Mouse (Mus musculus): Measurements from ENCODE around the gene Acpp.
A peak's percentile ranks its signal among the peaks of the same experiment; 100 is the strongest.

The Acpp gene

GRCm38 (mm10) chr9:104305333-104306111 is 32.0 kb downstream of the Acpp start:
- no peak for DNase-seq (ENCODE audit: extremely low spot score, low read depth, low spot score)

- DNase-seq (ENCODE audit: extremely low spot score, low read depth, low spot score), result no peak
Observed at GRCm38 (mm10) chr9:104304800-104305199, 32.7 kb downstream of the Acpp start.

GRCm38 (mm10) chr9:104304376-104304775 is 33.2 kb downstream of the Acpp start:
- DNase-seq (ENCODE audit: extremely low spot score, low read depth, low spot score), result no peak

GRCm38 (mm10) chr9:104300569-104300968 is 37.0 kb downstream of the Acpp start:
- DNase-seq (ENCODE audit: extremely low spot score, low read depth, low spot score), result no peak

GRCm38 (mm10) chr9:104297041-104297440 is 40.5 kb downstream of the Acpp start:
- no peak for DNase-seq (ENCODE audit: extremely low spot score, low read depth, low spot score)

GRCm38 (mm10) chr9:104284934-104285333 is 52.6 kb downstream of the Acpp start:
- no peak for DNase-seq (ENCODE audit: extremely low spot score, low read depth, low spot score)

- no peak for DNase-seq (ENCODE audit: extremely low spot score, low read depth, low spot score)
Observed at GRCm38 (mm10) chr9:104282536-104282935, 55.0 kb downstream of the Acpp start.

GRCm38 (mm10) chr9:104281737-104282136 is 55.8 kb downstream of the Acpp start:
- DNase-seq (ENCODE audit: extremely low spot score, low read depth, low spot score), result no peak

GRCm38 (mm10) chr9:104280725-104281495 is 56.6 kb downstream of the Acpp start:
- DNase-seq (ENCODE audit: extremely low spot score, low read depth, low spot score), result no peak

- peak; percentile 47 for DNase-seq (ENCODE audit: extremely low spot score, low read depth, low spot score)
Observed at GRCm38 (mm10) chr9:104277528-104278162, 59.9 kb downstream of the Acpp start.

GRCm38 (mm10) chr9:104275084-104275785 is 62.3 kb downstream of the Acpp start:
- DNase-seq (ENCODE audit: extremely low spot score, low read depth, low spot score), result no peak

GRCm38 (mm10) chr9:104272057-104272456 is 65.5 kb downstream of the Acpp start:
- no peak for DNase-seq (ENCODE audit: extremely low spot score, low read depth, low spot score)

- DNase-seq (ENCODE audit: extremely low spot score, low read depth, low spot score), result no peak
Observed at GRCm38 (mm10) chr9:104271642-104272041, 65.9 kb downstream of the Acpp start.

GRCm38 (mm10) chr9:104269944-104270343 is 67.6 kb downstream of the Acpp start:
- no peak for DNase-seq (ENCODE audit: extremely low spot score, low read depth, low spot score)

GRCm38 (mm10) chr9:104269349-104269871 is 68.1 kb downstream of the Acpp start:
- DNase-seq (ENCODE audit: extremely low spot score, low read depth, low spot score), result no peak

GRCm38 (mm10) chr9:104264567-104264966 is 73.0 kb downstream of the Acpp start:
- DNase-seq (ENCODE audit: extremely low spot score, low read depth, low spot score), result no peak

- peak; percentile 88 for DNase-seq (ENCODE audit: extremely low spot score, low read depth, low spot score)
Observed at GRCm38 (mm10) chr9:104262823-104263352, 74.7 kb downstream of the Acpp start, which contains the start of gene Dnajc13. Dnajc13 (minus strand) TSS chr9:104262930.

GRCm38 (mm10) chr9:104262016-104262762 is 75.4 kb downstream of the Acpp start:
- no peak for DNase-seq (ENCODE audit: extremely low spot score, low read depth, low spot score)

- no peak for DNase-seq (ENCODE audit: extremely low spot score, low read depth, low spot score)
Observed at GRCm38 (mm10) chr9:104260306-104260705, 77.2 kb downstream of the Acpp start.

- no peak for DNase-seq (ENCODE audit: extremely low spot score, low read depth, low spot score)
Observed at GRCm38 (mm10) chr9:104256085-104256484, 81.5 kb downstream of the Acpp start.
